Mouse (Mus musculus) CD4-positive, CD25-positive, alpha-beta regulatory T cell, adult 2 months (primary cell): ENCODE data around the gene Epn2.

Experiments
- DNase-seq: peaks from one replicate; pipeline ENCODE4 v3.0.0-alpha.2; 2012; ENCODE audit warnings: low read depth, low spot score

Gene Epn2

GRCm38 (mm10) chr11:61578983-61579877, at the start of gene Epn2:
Gene Epn2 (minus strand): TSS chr11:61579687.
- peak; percentile 79 for DNase-seq

GRCm38 (mm10) chr11:61626509-61626908, 47.0 kb upstream of the Epn2 start:
- DNase-seq: peak; percentile 37

DNA sequence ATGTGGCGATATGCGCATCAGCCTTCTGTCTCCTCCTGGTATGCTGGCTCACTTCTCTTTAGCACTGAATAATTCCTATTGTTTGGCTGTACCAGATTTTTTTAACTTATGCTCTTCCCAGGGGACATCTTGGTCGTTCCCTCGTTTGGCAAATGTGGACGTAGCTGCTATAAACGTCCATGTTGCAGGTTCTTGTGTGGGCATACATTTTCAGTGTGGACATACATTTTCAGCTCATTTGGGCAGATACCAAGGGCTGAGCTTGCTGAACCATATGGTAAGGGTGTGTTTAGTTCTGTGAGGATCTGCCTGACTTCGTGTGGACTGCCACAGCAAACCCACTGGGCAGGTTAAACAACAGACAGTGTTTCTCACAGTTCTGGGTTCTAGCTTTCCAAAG, 45.6 kb upstream of the Epn2 start:
- no peak for DNase-seq

- no peak for DNase-seq
These were observed 41.3 kb upstream of the Epn2 start for GRCm38 (mm10) chr11:61620762-61621161.

DNA sequence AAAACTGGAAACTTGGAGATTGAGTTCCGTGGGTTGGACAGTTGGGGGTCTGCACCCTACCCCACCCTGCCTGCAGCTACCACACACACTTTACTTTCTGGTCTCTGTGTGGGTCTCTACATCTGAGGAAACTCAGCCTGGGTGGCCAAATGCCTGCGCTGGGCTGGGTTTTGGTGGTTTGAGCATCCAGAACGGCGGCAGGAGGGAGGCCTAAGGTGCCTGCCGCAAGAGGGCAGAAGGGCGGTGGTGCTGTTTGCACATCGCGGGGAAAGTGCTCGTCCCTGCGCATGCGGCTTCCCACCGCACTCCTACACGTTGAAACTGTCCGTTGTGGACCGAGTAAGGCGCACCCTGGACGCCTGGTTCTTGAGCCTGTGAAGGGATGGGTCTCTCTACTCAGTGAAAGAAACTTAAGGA, 40.8 kb upstream of the Epn2 start:
- peak; percentile 86 for DNase-seq

DNA sequence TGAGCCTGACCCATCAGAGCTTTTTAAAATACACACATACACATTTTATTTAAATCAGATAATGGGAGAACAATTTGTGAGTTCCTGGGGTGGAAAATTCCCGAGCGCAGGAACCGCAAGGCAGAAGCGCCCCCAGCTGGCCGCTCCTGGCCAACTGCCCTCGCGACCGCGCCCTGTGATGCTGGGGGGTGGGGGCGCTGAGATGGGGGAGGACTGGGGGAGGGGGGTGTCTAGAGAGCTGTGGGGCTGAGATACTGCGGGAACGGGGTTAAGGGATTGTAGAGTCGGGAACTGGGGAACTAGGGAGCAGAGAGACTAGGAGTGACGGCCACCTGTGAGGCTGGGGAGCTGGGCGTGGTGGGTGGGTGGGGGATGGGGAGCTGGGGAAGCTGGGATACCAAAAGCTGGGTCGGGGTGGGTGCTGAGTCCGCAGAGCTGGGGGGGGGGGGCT, 40.3 kb upstream of the Epn2 start:
- peak; percentile 28 for DNase-seq

DNA sequence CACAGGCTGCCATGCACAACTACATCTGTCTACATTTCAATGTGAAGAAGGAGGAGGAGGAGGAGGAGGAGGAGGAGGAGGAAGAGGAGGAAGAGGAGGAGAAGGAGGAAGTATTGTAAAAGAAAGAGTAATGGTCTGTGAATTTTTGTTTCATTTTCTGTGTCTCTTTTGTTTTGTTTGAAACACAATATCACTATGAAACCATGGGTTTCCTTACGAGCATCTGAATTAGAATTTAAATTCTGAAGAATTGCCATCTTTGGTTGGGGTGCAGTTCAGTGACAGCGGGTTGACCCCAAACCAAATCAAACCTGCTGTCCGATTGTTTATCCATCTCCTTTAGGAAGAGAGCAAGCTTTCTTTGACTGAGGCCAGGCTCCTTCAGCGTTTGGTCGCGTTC, 39.9 kb upstream of the Epn2 start:
- DNase-seq: no peak

DNA sequence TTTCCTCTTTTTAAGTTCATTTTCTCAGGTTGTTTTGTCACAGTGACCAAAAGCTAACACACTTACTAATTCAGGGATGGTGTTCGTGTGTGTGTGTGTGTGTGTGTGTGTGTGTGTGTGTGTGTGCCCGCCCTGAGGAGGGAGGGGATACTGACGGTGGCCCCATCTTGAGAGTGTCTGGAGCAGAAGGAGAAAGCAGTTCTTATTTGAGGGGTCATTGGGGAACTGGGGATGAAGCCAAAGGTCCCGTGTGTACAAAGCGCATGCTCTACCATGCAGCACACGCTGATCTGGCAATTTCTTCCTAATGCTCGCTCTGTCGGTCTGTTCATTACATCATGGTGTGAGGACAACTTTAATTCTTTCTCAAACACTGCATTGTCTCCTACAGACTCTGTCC, 39.1 kb upstream of the Epn2 start:
- no peak for DNase-seq

DNA sequence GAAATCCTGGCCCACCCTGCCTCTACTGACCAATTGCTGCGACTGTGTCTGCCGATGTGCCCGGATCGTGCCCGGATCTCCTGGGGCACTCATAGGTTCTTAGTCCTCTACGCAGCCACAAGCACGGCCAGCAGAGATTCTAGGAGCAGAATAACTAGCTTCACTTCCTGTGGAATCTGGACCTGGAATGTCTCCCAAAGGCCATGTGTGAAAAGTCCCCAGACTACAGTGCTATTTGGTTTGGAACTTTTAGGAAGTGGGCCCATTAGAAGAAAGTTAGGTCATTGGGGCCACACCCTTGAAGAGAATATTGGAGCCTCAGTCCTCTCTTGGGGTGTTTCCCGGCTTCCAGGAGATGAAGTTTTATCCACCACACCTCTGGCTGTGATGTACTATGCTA, 38.6 kb upstream of the Epn2 start:
- DNase-seq: no peak

- no peak for DNase-seq
These were observed 37.9 kb upstream of the Epn2 start for GRCm38 (mm10) chr11:61617293-61617975.

- no peak for DNase-seq
These were observed 37.2 kb upstream of the Epn2 start for GRCm38 (mm10) chr11:61616523-61617292.

GRCm38 (mm10) chr11:61615686-61616522, 36.4 kb upstream of the Epn2 start:
- no peak for DNase-seq

DNA sequence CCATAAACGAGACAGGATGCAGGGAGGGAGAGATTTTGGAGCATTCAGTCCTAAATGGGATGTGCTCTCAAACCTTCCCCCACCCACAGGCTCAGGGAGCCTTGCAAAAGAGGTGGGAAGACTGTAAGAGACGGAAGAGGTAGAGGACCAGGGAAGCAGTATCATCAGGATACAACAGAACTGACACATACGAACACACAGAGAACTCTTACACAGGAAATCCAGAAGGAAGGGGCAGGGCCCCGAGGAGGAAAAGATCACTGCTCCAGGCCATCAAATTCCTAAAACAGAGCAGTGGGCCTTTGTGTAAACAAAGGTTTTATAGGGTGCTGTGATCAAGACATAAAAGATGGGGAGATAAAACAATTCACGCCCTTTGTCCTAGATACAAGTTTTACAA, 34.9 kb upstream of the Epn2 start:
- no peak for DNase-seq

GRCm38 (mm10) chr11:61612116-61612635, 32.7 kb upstream of the Epn2 start:
- DNase-seq: no peak

DNA sequence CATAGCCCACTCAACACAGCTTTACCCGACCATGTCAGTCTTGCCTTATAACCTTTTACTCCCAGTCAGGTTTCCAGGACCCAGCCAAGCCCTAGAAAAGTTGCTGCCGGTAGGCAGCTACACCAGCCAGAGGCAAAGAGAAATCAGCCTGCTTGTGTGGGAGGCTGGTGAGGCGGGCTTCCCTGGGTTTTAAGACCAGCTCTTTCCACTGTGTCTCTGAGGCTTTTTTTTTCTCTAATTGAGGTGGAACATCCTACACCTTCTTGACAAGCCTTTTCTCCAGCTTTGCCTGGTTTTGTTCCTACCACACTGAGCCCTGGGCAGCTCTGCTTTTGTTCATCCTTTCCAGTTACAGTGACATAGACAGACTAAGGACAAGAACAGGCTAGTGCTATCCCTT, 31.7 kb upstream of the Epn2 start:
- DNase-seq: no peak

DNA sequence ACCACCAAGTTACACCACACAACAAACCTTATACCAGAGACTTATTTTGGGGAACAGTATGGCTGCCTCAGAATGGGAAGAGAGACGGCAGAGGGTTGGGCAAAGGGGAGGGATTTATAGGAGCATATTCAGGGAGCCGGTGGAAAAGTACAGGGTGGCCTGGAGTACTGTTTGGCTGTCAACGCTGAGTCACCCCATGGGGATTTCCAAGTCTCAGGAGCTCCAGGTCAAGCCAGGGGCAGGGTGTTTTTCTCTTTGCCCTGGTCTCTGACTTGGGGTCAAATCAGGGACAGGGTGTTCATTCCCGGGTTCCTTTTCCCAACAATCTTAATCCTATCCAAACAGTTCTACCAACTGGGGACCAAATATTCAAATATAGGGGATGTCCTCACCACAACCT, 28.6 kb upstream of the Epn2 start:
- DNase-seq: no peak

DNA sequence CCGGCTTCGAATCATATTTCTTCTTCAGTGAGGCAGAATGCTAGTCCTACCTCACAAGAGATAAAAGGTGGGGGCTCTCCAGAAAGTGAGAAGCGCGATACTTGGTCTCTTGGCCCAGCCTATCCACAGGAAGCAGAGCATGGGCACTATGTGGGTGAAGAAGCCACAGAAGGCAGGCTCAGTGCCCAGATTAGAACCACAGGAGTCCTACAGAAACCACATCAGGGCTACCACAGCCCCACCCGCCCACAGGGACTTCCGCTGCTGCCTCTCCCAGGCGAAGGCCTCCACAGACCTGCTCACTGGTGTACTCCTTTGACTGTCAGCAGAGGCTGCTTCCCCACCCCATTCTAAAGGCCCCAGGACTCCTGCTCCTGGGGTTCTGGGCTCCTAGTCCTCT, 23.2 kb upstream of the Epn2 start:
- DNase-seq: peak; percentile 84

- DNase-seq: no peak
These were observed 22.0 kb upstream of the Epn2 start for GRCm38 (mm10) chr11:61601465-61601864.

DNA sequence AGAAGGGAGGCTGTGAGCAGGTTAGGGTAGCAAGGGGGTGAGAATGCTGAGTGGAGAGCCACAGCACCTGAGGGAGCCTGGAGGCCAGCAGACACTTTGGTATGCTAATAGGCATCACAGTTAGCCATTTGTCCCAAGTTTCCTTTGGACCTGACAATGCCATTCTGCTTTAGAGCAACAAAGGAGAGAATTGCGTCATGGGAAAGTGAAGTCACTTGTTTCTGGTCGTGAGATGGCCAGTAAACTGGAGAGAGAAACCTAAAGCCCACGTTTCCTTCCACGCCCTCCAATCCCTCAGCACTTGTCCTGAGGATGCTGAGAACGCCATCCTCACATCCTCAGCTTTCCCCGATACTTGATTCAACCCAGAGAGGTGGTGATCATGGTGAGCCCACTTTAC, 18.9 kb upstream of the Epn2 start:
- no peak for DNase-seq

- DNase-seq: no peak
These were observed 18.0 kb upstream of the Epn2 start for GRCm38 (mm10) chr11:61597471-61597870.

- no peak for DNase-seq
These were observed 13.6 kb upstream of the Epn2 start for GRCm38 (mm10) chr11:61593069-61593468.
